Mouse (Mus musculus) left cerebral cortex, adult 9 months (tissue): ENCODE results near the gene Aldh1a3.

Experiments
- DNase-seq, 2 experiments: peaks; one replicate each; pipeline ENCODE4 v3.0.0; 2022; ENCODE audit warnings: low spot score in 2 of 2

Aldh1a3 gene

DNA sequence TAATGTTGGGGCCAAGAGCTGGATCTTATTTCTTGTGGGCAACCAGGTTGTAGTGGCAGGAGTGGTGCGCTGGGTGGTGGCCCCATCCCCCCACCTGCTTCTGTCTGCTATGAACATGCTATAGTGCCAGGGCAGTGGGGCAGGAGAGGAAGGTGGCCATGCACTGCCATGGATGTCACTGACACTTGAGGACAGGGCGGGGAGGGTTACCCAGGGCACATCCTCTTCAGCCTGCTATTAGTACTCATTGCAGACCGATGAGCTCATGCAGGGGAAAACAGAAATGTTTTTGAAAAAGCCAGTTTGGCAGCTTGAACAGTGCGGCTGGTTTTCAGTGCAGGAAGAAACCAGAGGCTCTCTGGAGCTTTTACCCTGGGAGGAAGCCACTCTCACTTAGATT lies 10.5 kb downstream of the Aldh1a3 start:
- no peak for DNase-seq

GRCm38 (mm10) chr7:66413093-66413492 lies 14.2 kb downstream of the Aldh1a3 start:
- DNase-seq = no peak

GRCm38 (mm10) chr7:66409433-66409832 lies 17.9 kb downstream of the Aldh1a3 start:
- no peak for DNase-seq

DNA sequence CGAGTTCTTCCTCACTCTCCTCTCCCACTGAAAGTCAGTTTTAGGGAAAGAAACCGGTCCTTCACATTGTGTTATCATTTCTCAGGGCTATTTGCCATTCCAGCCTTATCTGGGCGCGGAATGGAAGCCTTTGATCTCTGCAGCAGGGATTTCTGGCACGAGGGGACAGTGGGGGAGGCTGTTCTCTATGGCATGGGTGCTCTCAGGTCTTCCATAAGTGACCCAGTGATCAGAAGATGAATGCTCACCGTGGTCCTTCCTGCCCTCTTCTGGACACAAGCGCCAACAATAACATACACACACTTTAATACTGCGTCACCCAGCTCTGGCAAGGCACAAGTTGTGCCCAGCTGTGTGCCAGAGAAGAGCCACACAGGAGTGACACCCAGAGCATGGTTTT lies 20.3 kb downstream of the Aldh1a3 start:
- no peak for DNase-seq

DNA sequence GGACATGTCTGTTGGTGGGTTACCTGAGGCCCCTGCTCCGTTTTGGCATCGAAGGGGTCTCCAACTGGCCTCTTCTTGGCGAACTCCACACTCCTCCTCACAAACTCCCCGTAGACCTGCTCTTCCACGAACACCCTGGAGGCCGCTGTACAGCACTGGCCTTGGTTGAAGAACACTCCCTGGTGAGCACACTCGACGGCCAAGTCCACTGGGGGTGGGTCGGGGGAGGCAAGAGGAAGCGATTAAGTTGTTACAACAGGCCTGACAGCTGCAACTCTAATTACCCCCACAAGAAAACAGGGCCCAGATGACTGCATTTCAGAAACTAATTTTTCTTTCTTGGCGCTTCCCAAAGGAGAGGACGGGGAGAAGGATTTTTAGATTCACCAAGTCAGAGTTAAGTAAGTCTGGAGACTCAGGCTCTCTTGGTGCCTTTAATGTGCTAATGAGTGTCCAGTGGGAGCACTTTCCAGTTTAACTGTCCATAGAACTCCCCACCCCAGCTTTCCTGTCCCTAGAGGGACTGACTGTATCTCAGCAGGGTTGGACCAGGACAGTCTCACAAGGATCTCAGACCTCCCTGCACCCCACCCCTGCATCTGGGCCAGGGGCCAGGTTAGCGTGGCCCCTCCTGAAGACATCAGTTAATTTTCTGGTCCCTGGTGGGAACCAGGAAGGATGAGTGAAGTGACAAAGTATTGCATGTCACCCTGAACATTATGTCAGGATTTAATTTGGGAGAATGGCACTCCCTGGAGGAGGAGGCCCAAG lies 21.2 kb downstream of the Aldh1a3 start:
- DNase-seq = no peak

DNA sequence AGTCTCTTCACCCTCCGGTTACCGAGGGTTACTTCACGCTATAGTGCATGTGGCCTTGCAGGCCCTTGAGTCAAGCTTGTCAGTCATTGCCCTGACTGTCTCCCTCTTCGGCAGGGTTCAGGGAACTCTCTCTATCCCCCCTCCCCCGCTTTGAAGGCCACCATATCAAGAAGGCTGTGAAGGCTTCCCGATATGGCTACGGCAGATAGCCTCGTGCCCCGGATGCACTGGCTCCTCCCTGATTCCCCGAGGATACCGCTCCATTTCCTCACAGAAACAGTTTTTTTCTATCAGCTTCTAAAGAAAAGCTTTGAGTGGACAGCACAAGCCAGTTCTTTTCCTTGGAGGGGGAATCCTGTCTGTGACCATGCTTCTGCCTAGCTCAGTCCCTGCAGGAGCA lies 21.8 kb downstream of the Aldh1a3 start:
- DNase-seq = no peak

GRCm38 (mm10) chr7:66404802-66405201 lies 22.5 kb downstream of the Aldh1a3 start:
- no peak for DNase-seq

GRCm38 (mm10) chr7:66404141-66404540 lies 23.2 kb downstream of the Aldh1a3 start:
- DNase-seq = no peak

- DNase-seq = no peak
Measured at GRCm38 (mm10) chr7:66402876-66403275, 24.4 kb downstream of the Aldh1a3 start.

- no peak for DNase-seq
Measured at GRCm38 (mm10) chr7:66401605-66402004, 25.7 kb downstream of the Aldh1a3 start.

DNA sequence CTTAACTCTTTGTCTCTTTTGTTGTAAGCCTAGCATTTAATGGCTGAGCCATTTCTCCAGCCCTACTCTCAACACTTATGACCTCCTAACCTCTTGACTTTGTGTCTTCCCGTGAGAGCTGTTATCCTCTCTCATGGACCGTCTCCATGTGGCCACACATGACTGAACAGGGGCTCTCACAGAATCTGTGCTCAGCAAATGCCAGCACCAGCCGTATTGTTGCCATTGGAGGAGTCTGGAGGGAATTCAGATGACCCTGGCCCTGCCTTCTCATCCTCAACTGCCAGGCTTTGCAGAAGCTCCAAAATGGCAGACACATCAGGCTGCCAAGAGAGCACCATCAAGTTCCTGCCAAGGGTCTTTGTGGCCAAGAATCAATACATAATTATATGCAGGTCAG lies 30.0 kb downstream of the Aldh1a3 start:
- DNase-seq = no peak

- peak in 1 of 2 experiments; percentile 62 for DNase-seq
Measured at GRCm38 (mm10) chr7:66388621-66389532, 38.4 kb downstream of the Aldh1a3 start.

- no peak for DNase-seq
Measured at GRCm38 (mm10) chr7:66387813-66388521, 39.4 kb downstream of the Aldh1a3 start, which contains the start of gene Lrrk1. Gene Lrrk1, minus strand, starts transcription at chr7:66388350.

DNA sequence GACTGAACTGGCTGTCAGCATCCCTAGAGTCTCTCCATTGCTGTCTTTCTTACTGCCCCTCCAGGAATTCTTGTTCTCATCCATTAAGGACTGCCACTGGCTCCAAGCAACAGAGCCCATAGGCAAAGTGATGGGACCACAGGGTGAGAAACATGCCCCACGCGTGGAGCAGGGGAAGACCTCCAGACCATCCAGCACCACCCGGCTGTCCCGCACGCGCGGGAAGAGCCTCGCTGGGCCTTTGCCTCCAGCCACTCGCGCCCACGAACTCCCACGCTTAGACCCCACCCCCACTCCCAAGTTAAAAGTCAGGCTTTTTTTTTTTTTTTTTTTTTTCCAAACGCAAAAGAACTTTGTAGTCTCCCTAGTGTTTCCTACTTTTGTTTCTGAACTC lies 39.9 kb downstream of the Aldh1a3 start:
- DNase-seq = no peak

DNA sequence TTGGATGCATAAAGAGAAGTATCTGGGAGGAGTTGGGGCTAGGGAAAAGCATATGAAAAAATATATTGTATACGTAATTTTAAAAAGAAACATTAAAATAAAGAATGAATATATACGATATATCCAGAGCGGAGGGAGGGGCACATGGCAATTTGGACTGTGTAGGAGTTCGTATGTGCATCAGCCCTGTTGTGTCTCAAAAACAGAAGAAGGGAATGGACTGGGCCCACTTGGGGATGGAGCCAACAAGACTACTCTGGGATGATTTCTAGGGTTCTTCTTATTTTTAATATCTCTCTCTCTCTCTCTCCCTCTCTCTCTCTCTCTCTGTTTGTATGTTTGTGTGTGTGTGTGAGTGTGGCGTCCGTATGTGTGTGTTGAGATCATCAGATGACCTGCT lies 40.9 kb downstream of the Aldh1a3 start:
- no peak for DNase-seq

DNA sequence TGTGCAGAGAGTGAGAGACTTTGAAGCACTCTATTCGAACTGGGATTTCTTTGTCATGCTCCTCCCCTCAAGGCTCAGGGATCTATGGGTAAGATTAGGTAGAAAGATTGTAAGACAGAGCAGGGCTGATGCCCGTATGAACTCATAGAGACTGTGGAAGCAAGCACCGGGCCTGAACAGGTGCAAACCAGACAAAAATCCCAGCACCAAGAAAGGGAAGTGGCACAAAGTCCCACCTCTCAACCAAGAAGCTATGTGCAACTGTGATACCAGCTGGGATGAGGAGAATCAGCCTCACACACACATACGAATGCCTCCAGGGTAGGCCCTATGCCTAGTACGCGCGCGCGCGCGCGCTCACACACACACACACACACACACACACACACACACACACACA lies 41.5 kb downstream of the Aldh1a3 start:
- no peak for DNase-seq

GRCm38 (mm10) chr7:66384891-66385290 lies 42.4 kb downstream of the Aldh1a3 start:
- DNase-seq = no peak

DNA sequence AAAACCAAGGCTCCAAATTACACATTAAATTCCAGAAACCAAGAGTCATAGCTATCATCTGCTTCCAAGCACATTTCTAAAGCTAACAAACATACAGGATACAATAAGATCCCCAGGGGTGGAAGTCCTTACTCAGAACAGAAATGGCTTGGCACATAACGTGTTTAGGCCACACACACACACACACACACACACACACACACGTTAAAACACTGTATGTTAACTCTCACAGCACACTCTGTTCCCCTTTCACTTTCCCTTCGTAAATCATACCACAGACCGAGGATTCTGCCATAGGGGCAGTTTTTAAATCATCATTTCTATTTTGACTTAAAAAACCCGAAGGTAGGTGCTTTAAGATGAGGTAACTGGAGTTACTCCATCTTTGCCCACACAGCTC lies 43.1 kb downstream of the Aldh1a3 start:
- DNase-seq = no peak

- DNase-seq = no peak
Measured at GRCm38 (mm10) chr7:66376560-66376959, 50.8 kb downstream of the Aldh1a3 start.

GRCm38 (mm10) chr7:66375736-66376135 lies 51.6 kb downstream of the Aldh1a3 start:
- DNase-seq = no peak

DNA sequence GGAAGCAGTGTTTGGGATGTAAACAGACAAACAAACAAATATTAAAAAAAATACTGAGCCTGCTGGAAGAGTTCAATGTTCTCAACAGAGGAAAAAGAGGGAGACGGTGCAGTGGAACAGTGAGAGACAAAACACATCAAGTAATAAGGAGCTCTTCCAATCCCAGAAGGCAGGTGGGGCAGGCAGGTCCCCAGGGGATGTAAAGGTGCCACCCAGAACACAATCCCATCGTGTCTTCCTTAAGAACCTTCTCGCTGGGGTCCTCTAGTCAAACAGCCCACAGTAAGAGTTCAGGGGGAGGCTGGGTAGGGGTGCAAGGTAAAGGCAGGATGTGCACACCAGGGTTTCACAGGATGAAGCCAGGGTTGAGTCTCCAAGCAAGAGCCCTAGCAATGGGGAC lies 53.9 kb downstream of the Aldh1a3 start:
- DNase-seq = no peak

- DNase-seq = no peak
Measured at GRCm38 (mm10) chr7:66370970-66371369, 56.3 kb downstream of the Aldh1a3 start.
